ENCODE assay signal across 35 mouse cellular contexts in genomic region chr6:96840634-96841033, GRCm38 (mm10).
"Had no signal": no experiment of that assay in that cellular context is flagged by ENCODE, and none has a peak within 500 bp of the region (broad histone marks: within the 10 kb centered on the region; RNA-seq: fewer than 3 reads in every experiment).

No protein-coding gene starts in this region.

- H3K9ac ChIP-seq: heart, embryonic 13.5 days; heart, embryonic 15.5 days; hindbrain, embryonic 12.5 days; hindbrain, embryonic 13.5 days; hindbrain, embryonic 14.5 days; hindbrain, embryonic 15.5 days; intestine, embryonic 15.5 days; kidney, embryonic 15.5 days had no signal

- H3K36me3 ChIP-seq: heart, embryonic 10.5 days; heart, embryonic 13.5 days; heart, embryonic 15.5 days; hindbrain, embryonic 10.5 days; hindbrain, embryonic 12.5 days; hindbrain, embryonic 13.5 days; hindbrain, embryonic 15.5 days; intestine, embryonic 15.5 days; kidney, embryonic 15.5 days had no signal

- H3K27ac ChIP-seq: heart, embryonic 10.5 days; heart, embryonic 13.5 days; heart, embryonic 15.5 days; hindbrain, embryonic 10.5 days; hindbrain, embryonic 12.5 days; hindbrain, embryonic 13.5 days; hindbrain, embryonic 14.5 days; hindbrain, embryonic 15.5 days; hindbrain, postnatal 0 days; intestine, embryonic 15.5 days; kidney, embryonic 15.5 days; kidney, postnatal 0 days; layer of hippocampus, adult 2 months; left cerebral cortex, adult 2 months had no signal

- H3K4me1 ChIP-seq: heart, embryonic 10.5 days; heart, embryonic 13.5 days; heart, embryonic 15.5 days; hindbrain, embryonic 10.5 days; hindbrain, embryonic 12.5 days; hindbrain, embryonic 13.5 days; hindbrain, embryonic 15.5 days; intestine, embryonic 15.5 days; kidney, embryonic 15.5 days had no signal

- H3K4me3 ChIP-seq: heart, embryonic 10.5 days; heart, embryonic 13.5 days; heart, embryonic 15.5 days; hindbrain, embryonic 10.5 days; hindbrain, embryonic 12.5 days; hindbrain, embryonic 13.5 days; hindbrain, embryonic 15.5 days; intestine, embryonic 15.5 days; kidney, embryonic 15.5 days; layer of hippocampus, adult 2 months; left cerebral cortex, adult 2 months had no signal

- H3K27me3 ChIP-seq: heart, embryonic 13.5 days; heart, embryonic 15.5 days; hindbrain, embryonic 12.5 days; hindbrain, embryonic 13.5 days; hindbrain, embryonic 15.5 days; intestine, embryonic 15.5 days; kidney, embryonic 15.5 days had no signal

- ATAC-seq: hindbrain, embryonic 16.5 days; hindbrain, postnatal 0 days; inflammation-experienced regulatory T-cells, adult 6 months; intestine, embryonic 15.5 days; intestine, embryonic 16.5 days; intestine, postnatal 0 days had no signal

- H3K4me2 ChIP-seq: heart, embryonic 11.5 days; heart, embryonic 13.5 days; heart, embryonic 15.5 days; hindbrain, embryonic 12.5 days; hindbrain, embryonic 13.5 days; hindbrain, embryonic 14.5 days; hindbrain, embryonic 15.5 days; intestine, embryonic 15.5 days; kidney, embryonic 15.5 days had no signal

- H3K9me3 ChIP-seq: heart, embryonic 10.5 days; heart, embryonic 13.5 days; heart, embryonic 15.5 days; hindbrain, embryonic 10.5 days; hindbrain, embryonic 12.5 days; hindbrain, embryonic 13.5 days; hindbrain, embryonic 15.5 days; intestine, embryonic 15.5 days; kidney, embryonic 15.5 days had no signal

- DNase-seq: heart, postnatal 10 days; heart, postnatal 14 days; heart, postnatal 36 days; heart, postnatal 4 days; kidney, adult 11 months; kidney, adult 18-20 months; kidney, adult 2 months; kidney, adult 8-10 months; kidney, adult 9 months; kidney, postnatal 10 days; kidney, postnatal 14 days; kidney, postnatal 25 days; kidney, postnatal 36 days; kidney, postnatal 4 days; layer of hippocampus, adult 9-11 months; layer of hippocampus, postnatal 36 days had no signal
